Mouse (Mus musculus) hindlimb bud, embryonic 11.5 days (tissue): ENCODE measurements around the gene Ndufa8.

ENCODE experiments used
- DNase-seq: peaks from one replicate; pipeline ENCODE4 v3.0.0-alpha.2; 2012; ENCODE audit warnings: low read depth, low spot score; ENCODE audit errors: extremely low spot score

Ndufa8 gene

DNA sequence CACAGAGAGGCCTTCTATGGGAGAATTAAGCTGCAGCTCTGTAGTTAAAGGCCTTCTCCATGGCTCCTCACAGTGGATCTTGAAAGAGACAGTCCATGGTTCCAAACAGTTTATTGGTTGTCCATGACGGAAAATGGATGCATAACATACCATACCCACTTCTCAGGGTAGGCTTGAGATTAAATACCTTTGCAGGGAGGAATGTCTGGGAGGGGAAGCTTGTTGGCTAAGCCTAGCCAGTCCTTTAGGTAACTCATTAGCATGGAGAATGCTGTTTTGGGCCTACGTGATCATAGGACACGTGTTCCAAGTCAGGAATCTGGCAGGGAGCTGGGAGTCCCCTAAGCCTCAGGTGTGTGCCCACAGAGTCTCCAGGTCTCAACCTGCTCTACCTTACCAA lies 56.9 kb downstream of the Ndufa8 start:
- no peak for DNase-seq
